Mouse (Mus musculus): ENCODE results near the gene Plk3. TPM values are rescaled to one million over a fixed set of nuclear protein-coding genes. Genes with fewer than 3 reads are reported as not detected.

Gene Plk3
- total RNA-seq, 2 experiments from 2014 or later = 0.61 TPM; not detected in 1

GRCm38 (mm10) chr4:117140613-117141012, 6.8 kb upstream of the Plk3 start:
- no peak for ATAC-seq (replicated peaks; ENCODE audit: low FRiP score, poor library complexity, severe bottlenecking)

- peak; percentile 69 for ATAC-seq (replicated peaks; ENCODE audit: low FRiP score, poor library complexity, severe bottlenecking)
Observed at GRCm38 (mm10) chr4:117139217-117139612, 5.5 kb upstream of the Plk3 start.

- no peak for ATAC-seq (replicated peaks; ENCODE audit: low FRiP score, poor library complexity, severe bottlenecking)
Observed at GRCm38 (mm10) chr4:117138295-117139216, 4.8 kb upstream of the Plk3 start.

- 0 out of 2 replicates have a peak, but pooled peaks have one; percentile 44 for ATAC-seq (replicated peaks; ENCODE audit: low FRiP score, poor library complexity, severe bottlenecking)
Observed at GRCm38 (mm10) chr4:117136034-117136433, 2.3 kb upstream of the Plk3 start.

- no peak for ATAC-seq (replicated peaks; ENCODE audit: low FRiP score, poor library complexity, severe bottlenecking)
Observed at GRCm38 (mm10) chr4:117134601-117134995, 835 bp upstream of the Plk3 start.

- ATAC-seq (replicated peaks; ENCODE audit: low FRiP score, poor library complexity, severe bottlenecking) = no peak
Observed at GRCm38 (mm10) chr4:117133366-117133796, 382 bp downstream of the Plk3 start.

- ATAC-seq (replicated peaks; ENCODE audit: low FRiP score, poor library complexity, severe bottlenecking) = no peak
Observed at GRCm38 (mm10) chr4:117132794-117133143, 994 bp downstream of the Plk3 start.

- ATAC-seq (replicated peaks; ENCODE audit: low FRiP score, poor library complexity, severe bottlenecking) = no peak
Observed at GRCm38 (mm10) chr4:117131890-117132793, 1.6 kb downstream of the Plk3 start.

GRCm38 (mm10) chr4:117131198-117131597, 2.6 kb downstream of the Plk3 start:
- no peak for ATAC-seq (replicated peaks; ENCODE audit: low FRiP score, poor library complexity, severe bottlenecking)

- no peak for ATAC-seq (replicated peaks; ENCODE audit: low FRiP score, poor library complexity, severe bottlenecking)
Observed at GRCm38 (mm10) chr4:117130790-117131189, 3.0 kb downstream of the Plk3 start.

- ATAC-seq (replicated peaks; ENCODE audit: low FRiP score, poor library complexity, severe bottlenecking) = no peak
Observed at GRCm38 (mm10) chr4:117127991-117128686, 5.6 kb downstream of the Plk3 start.

- no peak for ATAC-seq (replicated peaks; ENCODE audit: low FRiP score, poor library complexity, severe bottlenecking)
Observed at GRCm38 (mm10) chr4:117126675-117127290, 7.0 kb downstream of the Plk3 start, which contains the start of gene Tctex1d4. Gene Tctex1d4 (plus strand): TSS chr4:117126794.

GRCm38 (mm10) chr4:117125910-117126674, 7.7 kb downstream of the Plk3 start:
- no peak for ATAC-seq (replicated peaks; ENCODE audit: low FRiP score, poor library complexity, severe bottlenecking)

GRCm38 (mm10) chr4:117125348-117125909, 8.3 kb downstream of the Plk3 start, which contains the start of gene Btbd19:
Gene Btbd19 (minus strand): TSS chr4:117125725.
- no peak for ATAC-seq (replicated peaks; ENCODE audit: low FRiP score, poor library complexity, severe bottlenecking)

GRCm38 (mm10) chr4:117124518-117125347, 9.0 kb downstream of the Plk3 start:
- no peak for ATAC-seq (replicated peaks; ENCODE audit: low FRiP score, poor library complexity, severe bottlenecking)

GRCm38 (mm10) chr4:117124218-117124517, 9.6 kb downstream of the Plk3 start:
- no peak for ATAC-seq (replicated peaks; ENCODE audit: low FRiP score, poor library complexity, severe bottlenecking)

GRCm38 (mm10) chr4:117123546-117124217, 10.1 kb downstream of the Plk3 start:
- no peak for ATAC-seq (replicated peaks; ENCODE audit: low FRiP score, poor library complexity, severe bottlenecking)
